Mouse (Mus musculus): Measurements from ENCODE around the gene Prph. TPM values are rescaled to one million over a fixed set of nuclear protein-coding genes. Genes with fewer than 3 reads are reported as not detected.

The Prph gene
- 1 to 10 TPM in 1 of 2 experiments, under 1 TPM in 1; 0.97 to 1.8 TPM for total RNA-seq (2021)

GRCm38 (mm10) chr15:99055040-99055439, at the start of gene Prph:
TSS of gene Prph (plus strand) at chr15:99055174.
- no peak for DNase-seq (ENCODE audit: low spot score in 2 of 2)
- intact Hi-C loops (cut with DNase I) = no loop called here

GRCm38 (mm10) chr15:99008801-99009241, 46.2 kb upstream of the Prph start:
- intact Hi-C loops (cut with DNase I) = no loop called here
- no peak for DNase-seq (ENCODE audit: low spot score in 2 of 2)

DNA sequence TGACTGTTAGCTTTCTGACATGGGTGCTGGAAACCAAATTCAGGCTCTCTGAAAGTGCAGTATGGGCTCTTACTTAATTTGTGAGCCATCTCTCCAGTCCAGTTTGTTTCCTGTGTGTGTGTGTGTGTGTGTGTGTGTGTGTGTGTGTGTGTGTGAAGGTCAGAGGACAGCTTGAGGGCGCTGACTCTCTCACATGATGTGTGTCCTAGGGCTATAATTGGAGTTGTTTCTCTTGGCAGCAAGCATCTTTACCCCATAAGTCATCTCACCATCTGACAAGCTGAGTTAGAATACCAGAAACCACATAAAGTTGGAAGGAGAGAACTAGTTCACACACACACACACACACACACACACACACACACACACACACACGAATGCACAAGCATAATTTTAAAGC, 44.1 kb upstream of the Prph start:
- DNase-seq (ENCODE audit: low spot score in 2 of 2) = no peak
- intact Hi-C loops (cut with DNase I) = no loop called here

DNA sequence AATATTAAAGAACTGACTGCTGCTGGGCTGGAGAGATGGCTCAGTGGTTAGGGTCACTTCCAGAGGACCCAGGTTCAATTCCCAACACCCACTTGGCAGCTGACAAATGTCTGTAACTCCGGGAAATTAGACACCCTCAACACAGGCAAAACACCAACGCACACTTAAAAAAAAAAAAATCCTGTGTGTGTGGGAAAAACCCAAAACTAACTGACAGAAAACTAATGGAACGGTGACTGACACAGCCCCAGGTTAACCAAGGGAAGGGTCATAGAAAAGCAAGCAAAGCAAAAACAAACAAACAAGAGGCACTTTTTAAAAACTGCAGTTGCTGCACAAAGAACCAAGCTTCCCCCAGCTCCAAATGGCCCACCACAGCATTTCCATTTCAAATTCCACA, 43.0 kb upstream of the Prph start:
- intact Hi-C loops (cut with DNase I) = no loop called here
- no peak for DNase-seq (ENCODE audit: low spot score in 2 of 2)

DNA sequence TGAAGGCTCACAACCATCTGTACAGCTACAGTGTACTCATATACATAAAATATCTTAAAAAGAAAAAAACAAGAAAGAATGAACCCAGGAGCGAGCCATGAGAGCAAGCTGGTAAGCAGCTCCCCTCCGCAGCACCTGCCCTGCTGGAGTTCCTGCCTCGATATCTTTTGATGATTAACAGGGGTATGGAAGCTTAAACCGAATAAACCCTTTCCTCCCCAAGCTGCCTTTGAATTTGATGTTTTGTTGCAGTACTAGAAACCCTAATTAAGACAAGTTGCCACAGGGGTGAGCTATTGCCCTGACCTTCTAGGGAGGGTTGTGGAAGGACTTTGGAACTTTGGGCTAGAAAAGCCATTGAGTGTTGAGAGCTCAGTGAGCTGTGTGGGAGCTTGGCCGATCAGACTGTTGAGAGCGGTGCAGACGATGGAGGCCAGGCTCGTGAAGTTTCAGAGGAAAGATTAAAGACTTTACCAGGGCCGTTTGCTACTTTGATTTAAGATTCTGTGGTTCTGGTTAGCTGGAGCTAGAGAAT, 40.4 kb upstream of the Prph start:
- intact Hi-C loops (cut with DNase I) = no loop called here
- DNase-seq (ENCODE audit: low spot score in 2 of 2) = no peak

GRCm38 (mm10) chr15:99017355-99017761, 37.6 kb upstream of the Prph start:
- intact Hi-C loops (cut with DNase I) = no loop called here
- no peak for DNase-seq (ENCODE audit: low spot score in 2 of 2)

- intact Hi-C loops (cut with DNase I) = no loop called here
- no peak for DNase-seq (ENCODE audit: low spot score in 2 of 2)
Observed at GRCm38 (mm10) chr15:99017986-99018385, 37.0 kb upstream of the Prph start.

DNA sequence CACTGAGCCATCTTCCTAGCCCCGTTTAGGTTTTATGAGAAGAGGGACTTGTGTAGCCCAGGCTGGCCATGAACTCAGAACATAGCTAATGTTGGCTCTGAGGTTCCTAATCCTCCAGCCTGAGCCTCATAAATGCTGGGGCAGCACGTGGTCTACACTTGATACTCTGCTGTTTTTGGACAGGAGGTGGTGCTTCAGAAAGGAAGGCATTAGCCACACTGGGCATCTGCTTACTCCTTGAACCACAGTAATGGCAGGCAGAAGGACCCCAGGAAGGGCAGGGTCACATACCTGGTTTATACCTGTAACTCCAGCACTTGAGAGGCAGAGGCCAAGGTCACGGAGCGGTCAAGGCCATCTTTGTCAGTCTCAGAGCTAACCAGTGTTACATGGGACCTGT, 36.3 kb upstream of the Prph start:
- DNase-seq (ENCODE audit: low spot score in 2 of 2) = no peak
- intact Hi-C loops (cut with DNase I) = no loop called here

- DNase-seq (ENCODE audit: low spot score in 2 of 2) = no peak
- intact Hi-C loops (cut with DNase I) = no loop called here
Observed at GRCm38 (mm10) chr15:99019436-99019835, 35.5 kb upstream of the Prph start.

- intact Hi-C loops (cut with DNase I) = no loop called here
- no peak for DNase-seq (ENCODE audit: low spot score in 2 of 2)
Observed at GRCm38 (mm10) chr15:99020171-99020570, 34.8 kb upstream of the Prph start.

DNA sequence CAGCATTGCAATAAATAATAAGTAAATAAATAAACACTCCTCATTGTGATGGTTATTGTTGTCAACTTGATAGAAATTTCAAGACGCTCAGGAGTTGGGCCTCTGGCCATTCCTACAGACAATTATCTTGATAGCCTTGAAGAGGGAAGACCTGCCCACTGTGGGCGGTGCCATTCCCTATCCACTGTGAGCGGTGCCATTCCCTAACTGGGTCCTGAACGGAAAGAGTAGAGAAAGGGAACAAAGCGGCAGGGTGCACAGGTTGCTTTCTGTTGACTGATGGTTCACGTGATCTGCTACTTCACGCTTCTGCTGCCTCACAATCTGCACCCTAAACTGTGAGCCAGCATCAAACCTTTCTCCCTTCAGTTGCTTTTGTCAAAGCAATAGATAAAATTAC, 33.7 kb upstream of the Prph start:
- DNase-seq (ENCODE audit: low spot score in 2 of 2) = no peak
- intact Hi-C loops (cut with DNase I) = no loop called here

GRCm38 (mm10) chr15:99024668-99025314, 30.2 kb upstream of the Prph start:
- DNase-seq (ENCODE audit: low spot score in 2 of 2) = peak; percentile 55 to 67
- intact Hi-C loops (cut with DNase I) = no loop called here

- DNase-seq (ENCODE audit: low spot score in 2 of 2) = no peak
Observed at GRCm38 (mm10) chr15:99025414-99025813, 29.6 kb upstream of the Prph start.

GRCm38 (mm10) chr15:99026259-99026658, 28.7 kb upstream of the Prph start:
- no peak for DNase-seq (ENCODE audit: low spot score in 2 of 2)
- intact Hi-C loops (cut with DNase I) = no loop called here

More at GRCm38 (mm10) chr15:99025414-99025813, 29.6 kb upstream of the Prph start:
- intact Hi-C loops (cut with DNase I) = no loop called here

DNA sequence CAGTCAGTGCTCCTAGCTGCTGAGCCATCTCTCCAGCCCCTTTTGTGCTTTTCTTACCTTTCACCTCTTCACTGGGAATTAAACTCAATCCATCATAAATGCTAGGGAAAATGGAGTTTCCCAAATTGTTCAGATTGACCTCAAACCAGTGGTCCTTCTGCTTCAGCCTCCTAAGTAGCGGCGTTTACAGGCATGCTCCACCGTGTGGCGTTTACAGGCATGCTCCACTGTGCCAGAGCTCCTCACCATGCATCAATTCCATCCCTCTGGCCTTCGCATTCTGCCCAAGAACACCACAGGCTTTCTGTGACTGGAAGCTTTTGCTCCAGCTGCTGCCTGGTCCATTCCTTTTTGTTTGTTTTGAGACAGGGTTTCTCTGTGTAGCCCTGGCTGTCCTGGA, 27.9 kb upstream of the Prph start:
- DNase-seq (ENCODE audit: low spot score in 2 of 2) = no peak
- intact Hi-C loops (cut with DNase I) = no loop called here

- no peak for DNase-seq (ENCODE audit: low spot score in 2 of 2)
- intact Hi-C loops (cut with DNase I) = no loop called here
Observed at GRCm38 (mm10) chr15:99028874-99029458, 26.0 kb upstream of the Prph start.

GRCm38 (mm10) chr15:99029619-99030584, 25.1 kb upstream of the Prph start, which contains the start of gene Tuba1c:
TSS of gene Tuba1c (plus strand) at chr15:99029891.
- intact Hi-C loops (cut with DNase I) = no loop called here

GRCm38 (mm10) chr15:99030585-99031387, 24.2 kb upstream of the Prph start:
- intact Hi-C loops (cut with DNase I) = no loop called here
- no peak for DNase-seq (ENCODE audit: low spot score in 2 of 2)

More at GRCm38 (mm10) chr15:99029619-99030584, 25.1 kb upstream of the Prph start, which contains the start of gene Tuba1c:
- DNase-seq (ENCODE audit: low spot score in 2 of 2) = no peak

DNA sequence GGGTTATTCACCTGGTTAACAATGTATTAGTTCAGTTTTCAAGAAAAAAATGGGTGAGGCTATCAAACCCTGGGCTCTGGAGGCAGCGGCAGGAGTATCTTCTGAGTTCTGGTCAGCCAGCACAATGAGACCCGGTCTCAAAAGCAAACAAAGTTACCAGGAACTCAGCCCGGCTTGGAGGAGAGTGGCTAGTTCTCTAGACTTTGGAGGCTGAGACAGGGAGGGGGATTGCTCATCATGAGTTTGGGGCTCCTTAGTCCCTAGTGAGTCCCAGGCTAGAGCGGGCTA, 23.6 kb upstream of the Prph start:
- no peak for DNase-seq (ENCODE audit: low spot score in 2 of 2)
- intact Hi-C loops (cut with DNase I) = no loop called here
